Mouse (Mus musculus) CH12.LX (cell line): ENCODE measurements around the gene Eif4g2. TPM values are rescaled to one million over a fixed set of nuclear protein-coding genes. Genes with fewer than 3 reads are reported as not detected.

Experiments
- DNase-seq: peaks from one replicate; pipeline ENCODE4 v3.0.0-alpha.2; 2013; ENCODE audit errors: extremely low read depth
- H3K27ac ChIP-seq: 2 replicates; pipeline ENCODE4 v1.5.1; 2012; ENCODE audit warnings: low read depth, mild to moderate bottlenecking, control low read depth, moderate library complexity; ENCODE audit not compliant: insufficient read depth
- H3K27me3 ChIP-seq: replicated peaks from 2 replicates; pipeline ENCODE3; 2012; ENCODE audit warnings: inconsistent platforms
- H3K36me3 ChIP-seq, 2 experiments: replicated peaks in 1 of 2; 2 replicates each; pipeline versions ENCODE3 to v1.6.1; 2012; ENCODE audit warnings: inconsistent platforms in 1 of 2, low read length in 1 of 2, mild to moderate bottlenecking in 1 of 2, mixed read lengths in 1 of 2, moderate library complexity in 1 of 2; ENCODE audit not compliant: control insufficient read depth in 1 of 2, insufficient read depth in 1 of 2
- H3K4me1 ChIP-seq, 2 experiments: 2 replicates each; pipeline ENCODE4 v1.6.1; 2012; ENCODE audit warnings: inconsistent platforms in 1 of 2, moderate library complexity in 1 of 2; ENCODE audit not compliant: insufficient read depth in 2 of 2, control insufficient read depth in 1 of 2
- H3K4me2 ChIP-seq: 2 replicates; pipeline ENCODE4 v1.6.1; 2012; ENCODE audit warnings: low read depth, mild to moderate bottlenecking, control low read depth; ENCODE audit not compliant: poor library complexity, insufficient read depth, severe bottlenecking
- H3K4me3 ChIP-seq, 3 experiments: fragments of 150-350 bp in 1 of 3; sonication (generic) in 1 of 3; replicated peaks in 1 of 3; 2 replicates each; pipeline versions ENCODE3 to v1.5.1; 2011 to 2012; ENCODE audit warnings: low read depth in 2 of 3, low read length in 2 of 3, mild to moderate bottlenecking in 2 of 3, moderate library complexity in 2 of 3, control low read depth in 1 of 3, improper control_type of control experiment in 1 of 3, inconsistent platforms in 1 of 3, mixed read lengths in 1 of 3; ENCODE audit not compliant: poor library complexity in 1 of 3
- H3K79me2 ChIP-seq: replicated peaks from 2 replicates; pipeline ENCODE4 v1.6.1; 2012; ENCODE audit warnings: mild to moderate bottlenecking, moderate library complexity; ENCODE audit not compliant: control insufficient read depth, poor library complexity, insufficient read depth, severe bottlenecking; ENCODE audit errors: extremely low read depth
- H3K9ac ChIP-seq: 2 replicates; pipeline ENCODE4 v1.6.1; 2012; ENCODE audit warnings: low read depth, mild to moderate bottlenecking, control low read depth, moderate library complexity; ENCODE audit not compliant: insufficient read depth
- H3K9me3 ChIP-seq: replicated peaks from 2 replicates; pipeline ENCODE3; 2012; ENCODE audit warnings: low read length, inconsistent platforms, mixed read lengths
- BHLHE40 ChIP-seq: IDR thresholded peaks from 2 replicates; pipeline ENCODE4 v1.6.1; 2011; ENCODE audit warnings: mild to moderate bottlenecking, low read depth, low read length, improper control_type of control experiment
- CHD2 ChIP-seq: IDR thresholded peaks from 2 replicates; pipeline ENCODE4 v1.6.1; 2011; ENCODE audit warnings: low read length, improper control_type of control experiment
- CTCF ChIP-seq, 2 experiments: IDR thresholded peaks in 1 of 2; conservative IDR thresholded peaks in 1 of 2; 2 replicates each; pipeline ENCODE4 v1.5.1; 2011 to 2012; ENCODE audit warnings: low read depth in 2 of 2, low read length in 2 of 2, improper control_type of control experiment in 1 of 2, inconsistent platforms in 1 of 2, mild to moderate bottlenecking in 1 of 2, moderate library complexity in 1 of 2
- E2F4 ChIP-seq: IDR thresholded peaks from 2 replicates; pipeline ENCODE4 v1.6.1; 2011; ENCODE audit warnings: low read depth, low read length, improper control_type of control experiment; ENCODE audit not compliant: insufficient replicate concordance
- ELF1 ChIP-seq: IDR thresholded peaks from 2 replicates; pipeline ENCODE4 v1.6.1; 2014; ENCODE audit warnings: low read depth, mild to moderate bottlenecking, inconsistent platforms, low read length, improper control_type of control experiment
- EP300 ChIP-seq: IDR thresholded peaks from 2 replicates; pipeline ENCODE4 v1.6.1; 2011; ENCODE audit warnings: low read length, improper control_type of control experiment
- IRF4 ChIP-seq: IDR thresholded peaks from 2 replicates; pipeline ENCODE4 v1.6.1; 2014; ENCODE audit warnings: low read depth, mild to moderate bottlenecking, inconsistent platforms, low read length, improper control_type of control experiment
- JUN ChIP-seq: IDR thresholded peaks from 2 replicates; pipeline ENCODE4 v1.6.1; 2011; ENCODE audit warnings: low read depth, mild to moderate bottlenecking, low read length, improper control_type of control experiment, moderate library complexity; ENCODE audit not compliant: insufficient read depth
- KAT2A ChIP-seq: IDR thresholded peaks from 2 replicates; pipeline ENCODE4 v1.6.1; 2012; ENCODE audit warnings: low read length, improper control_type of control experiment, inconsistent platforms; ENCODE audit not compliant: insufficient replicate concordance
- MAFK ChIP-seq: IDR thresholded peaks from 2 replicates; pipeline ENCODE4 v1.6.1; 2011; ENCODE audit warnings: low read length, improper control_type of control experiment; ENCODE audit not compliant: insufficient replicate concordance
- MAX ChIP-seq: IDR thresholded peaks from 2 replicates; pipeline ENCODE4 v1.6.1; 2011; ENCODE audit warnings: low read length, improper control_type of control experiment
- MYC ChIP-seq: IDR thresholded peaks from 2 replicates; pipeline ENCODE4 v1.6.1; 2011; ENCODE audit warnings: low read depth, mild to moderate bottlenecking, improper control_type of control experiment, low read length
- NRF1 ChIP-seq: IDR thresholded peaks from 2 replicates; pipeline ENCODE4 v1.6.1; 2014; ENCODE audit warnings: low read depth, mild to moderate bottlenecking, inconsistent platforms, low read length, improper control_type of control experiment, moderate library complexity
- PAX5 ChIP-seq: IDR thresholded peaks from 2 replicates; pipeline ENCODE4 v1.6.1; 2012; ENCODE audit warnings: low read length, inconsistent platforms, mixed read lengths
- POLR2A ChIP-seq: IDR thresholded peaks from 2 replicates; pipeline ENCODE4 v1.6.1; 2011; ENCODE audit warnings: low read depth, mild to moderate bottlenecking, improper control_type of control experiment, low read length
- RAD21 ChIP-seq: IDR thresholded peaks from 2 replicates; pipeline ENCODE4 v1.6.1; 2011; ENCODE audit warnings: low read depth, mild to moderate bottlenecking, low read length, improper control_type of control experiment, moderate library complexity
- SIN3A ChIP-seq: IDR thresholded peaks from 2 replicates; pipeline ENCODE4 v1.6.1; 2012; ENCODE audit warnings: low read length, improper control_type of control experiment, inconsistent platforms
- SMC3 ChIP-seq: IDR thresholded peaks from 2 replicates; pipeline ENCODE4 v1.6.1; 2011; ENCODE audit warnings: low read depth, low read length, improper control_type of control experiment
- TBP ChIP-seq: conservative IDR thresholded peaks from 2 replicates; pipeline ENCODE4 v1.6.1; 2011; ENCODE audit warnings: low read depth, low read length, improper control_type of control experiment
- USF1 ChIP-seq: IDR thresholded peaks from 2 replicates; pipeline ENCODE4 v1.6.1; 2014; ENCODE audit warnings: low read depth, mild to moderate bottlenecking, inconsistent platforms, low read length, improper control_type of control experiment
- USF2 ChIP-seq: conservative IDR thresholded peaks from 2 replicates; pipeline ENCODE4 v1.6.1; 2011; ENCODE audit warnings: low read depth, low read length, improper control_type of control experiment
- ZMIZ1 ChIP-seq: IDR thresholded peaks from 2 replicates; pipeline ENCODE4 v1.6.1; 2012; ENCODE audit warnings: low read depth, mild to moderate bottlenecking, inconsistent platforms, low read length, improper control_type of control experiment
- ZNF384 ChIP-seq: IDR thresholded peaks from 2 replicates; pipeline ENCODE4 v1.6.1; 2012; ENCODE audit warnings: low read depth, low read length, improper control_type of control experiment, inconsistent platforms
- dilution Hi-C: fragments of 300-500 bp; cut with MboI; formaldehyde crosslinking; loops from 2 replicates; pipeline ENCODE4 v1.14.3; 2020; ENCODE audit warnings: low sequenced_read_pairs; ENCODE audit not compliant: extremely low pct_unique_long_range_greater_than_20kb, extremely low pct_ligation_motif_present
- in situ Hi-C: fragments of 300-500 bp; cut with MboI; formaldehyde crosslinking; loops from 3 replicates; pipeline ENCODE4 v1.14.3; 2019; ENCODE audit warnings: low sequenced_read_pairs, low pct_ligation_motif_present, low pct_unique_long_range_greater_than_20kb, mixed read lengths
- polyA plus RNA-seq: library from polyadenylated mRNA; unstranded; fragments of >175 nt; gene quantifications from 2 replicates; pipeline ENCODE4 v1.2.1, GENCODE M21; 2012; ENCODE audit warnings: low read depth; ENCODE audit not compliant: insufficient read length
- total RNA-seq, 2 experiments: library from RNA; depleted of rRNA; stranded (reverse); fragments of 300-350 nt in 1 of 2; fragments of >200 nt in 1 of 2; gene quantifications; 2 replicates each; pipeline ENCODE4 v1.2.3; 2012 to 2014

The Eif4g2 gene
- total and polyA plus RNA-seq, 3 experiments: 217 to 821 (median 744) TPM

DNA sequence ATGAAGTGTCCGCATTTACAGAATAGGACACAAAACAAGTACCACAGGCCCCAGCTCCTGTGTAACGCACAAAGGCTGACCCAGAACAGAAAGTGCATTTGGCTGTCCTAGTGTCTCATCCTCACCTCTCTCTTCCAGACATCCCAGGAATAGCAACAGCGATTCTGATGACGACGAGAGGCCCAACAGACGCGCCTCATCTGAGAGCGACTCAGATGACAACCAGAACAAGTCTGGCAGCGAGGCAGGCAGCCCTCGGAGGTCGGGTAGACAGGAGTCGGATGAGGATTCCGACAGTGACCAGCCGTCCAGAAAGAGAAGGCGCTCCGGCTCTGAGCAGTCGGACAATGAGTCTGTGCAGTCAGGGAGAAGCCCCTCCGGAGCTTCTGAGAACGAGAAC lies 27.6 kb downstream of the Eif4g2 start:
- H3K79me2 ChIP-seq: no peaks in the 10 kb centered on the region
- no peak for TF ChIP-seq POLR2A
- TF ChIP-seq MAFK: no peak
- TF ChIP-seq ZNF384: no peak
- no peak for TF ChIP-seq ELF1
- TF ChIP-seq JUN: no peak
- no peak for TF ChIP-seq SIN3A
- TF ChIP-seq BHLHE40: no peak
- TF ChIP-seq MAX: no peak
- no peak for TF ChIP-seq IRF4
- H3K9ac ChIP-seq: no peak overlapping the region
- peaks cover 43 to 69% of the 10 kb centered on the region in 2 experiments for H3K36me3 ChIP-seq
- no peak for DNase-seq
- no peaks in the 10 kb centered on the region for H3K4me1 ChIP-seq
- no peak overlapping the region for H3K4me3 ChIP-seq
- in situ Hi-C loops (no loop called here), dilution Hi-C loops (no loop called here)
- H3K4me2 ChIP-seq: no peak overlapping the region
- H3K9me3 ChIP-seq: no peaks in the 10 kb centered on the region
- no peak overlapping the region for H3K27ac ChIP-seq
- no peaks in the 10 kb centered on the region for H3K27me3 ChIP-seq

DNA sequence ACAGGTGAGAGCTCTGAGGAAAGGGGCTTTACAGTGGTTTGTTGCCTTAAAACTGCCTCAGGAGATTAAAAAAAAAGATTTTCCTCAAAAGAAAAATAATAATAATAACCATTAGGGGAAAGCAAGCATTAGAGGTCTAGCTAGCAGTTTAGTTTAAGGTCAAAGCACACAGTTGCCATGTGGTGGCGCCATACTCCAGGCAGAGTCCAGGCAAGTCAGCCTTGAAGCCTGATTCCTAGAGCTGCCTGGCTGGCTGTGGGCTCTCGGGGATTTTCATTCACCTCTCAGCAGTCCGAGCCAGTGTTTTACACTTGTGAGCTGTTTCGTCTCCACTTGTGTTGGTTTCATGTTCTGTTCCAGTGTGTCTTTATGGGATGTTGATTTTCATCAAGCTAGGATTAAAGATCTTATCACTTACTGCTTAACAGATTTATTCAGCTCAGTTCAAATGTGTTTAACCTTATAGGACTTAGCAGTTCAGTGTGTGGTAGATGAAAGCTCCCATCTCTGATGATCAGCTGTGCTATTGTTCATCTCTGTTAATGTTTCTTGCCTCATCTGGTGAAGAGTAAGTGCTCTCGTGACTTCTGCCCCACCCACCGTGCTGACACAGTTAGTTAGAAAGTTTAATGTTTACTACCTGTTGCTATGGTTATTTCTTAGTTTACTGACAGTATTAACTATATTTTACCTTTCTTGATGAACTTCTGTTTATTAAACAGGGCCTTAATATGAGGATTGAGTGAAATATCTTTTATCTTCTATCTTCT lies 33.0 kb downstream of the Eif4g2 start:
- peak; percentile 43 for DNase-seq
- H3K36me3 ChIP-seq: peaks cover 66 to 93% of the 10 kb centered on the region in 2 experiments
- no peak overlapping the region for H3K27ac ChIP-seq
- no peaks in the 10 kb centered on the region for H3K27me3 ChIP-seq
- H3K79me2 ChIP-seq: no peaks in the 10 kb centered on the region
- H3K4me2 ChIP-seq: no peak overlapping the region
- no peaks in the 10 kb centered on the region for H3K9me3 ChIP-seq
- dilution Hi-C loops (no loop called here), in situ Hi-C loops (loop anchor here (10.0 kb wide), 1 partner anchor 145 kb away; no protein-coding TSS in a partner anchor)
- TF ChIP-seq ZMIZ1: no peak
- TF ChIP-seq EP300: no peak
- TF ChIP-seq TBP: no peak
- TF ChIP-seq CTCF (conservative IDR thresholded peaks at IDR 0.05 in 1 of 2, IDR thresholded peaks at IDR 0.05 in 1 of 2; ENCODE audit: low read depth in 2 of 2, low read length in 2 of 2): peak; percentile 24 to 68; a peak in 3 of 4 replicates
- no peak for TF ChIP-seq ELF1
- peak; percentile 75 for TF ChIP-seq RAD21
- TF ChIP-seq SIN3A: no peak
- TF ChIP-seq KAT2A: no peak
- no peak for TF ChIP-seq PAX5
- TF ChIP-seq BHLHE40: no peak
- TF ChIP-seq CHD2: no peak
- TF ChIP-seq SMC3: peak; percentile 44
- TF ChIP-seq NRF1: no peak
- no peak for TF ChIP-seq USF2
- no peak for TF ChIP-seq POLR2A
- TF ChIP-seq USF1: no peak
- TF ChIP-seq MYC: no peak
- TF ChIP-seq E2F4: no peak
- no peaks in the 10 kb centered on the region for H3K4me1 ChIP-seq
- H3K4me3 ChIP-seq: no peak overlapping the region
- no peak overlapping the region for H3K9ac ChIP-seq
